Mouse (Mus musculus) lung, adult 2 months (tissue): ENCODE data around the gene Kifc5b.
A peak's percentile ranks its signal among the peaks of the same experiment; 100 is the strongest.
"Not testable (repeated sequence)": the region's sequence is repeated elsewhere in the genome, so short reads cannot be mapped to it uniquely, and the experiment has no call there.

Source experiments
- CTCF ChIP-seq: fragments of 200-500 bp; IDR thresholded peaks from 2 replicates; pipeline ENCODE4 v1.5.1; 2011; ENCODE audit warnings: mild to moderate bottlenecking, low read length, control low read depth; ENCODE audit not compliant: insufficient read depth
- POLR2A ChIP-seq: fragments of 200-500 bp; IDR thresholded peaks from 2 replicates; pipeline ENCODE4 v1.6.1; 2011; ENCODE audit warnings: low read depth, mild to moderate bottlenecking, control low read depth, low read length, borderline replicate concordance; ENCODE audit errors: extremely low read depth

GRCm38 (mm10) chr17:26931795-26932194, 14.9 kb downstream of the Kifc5b start:
- peak; percentile 66 for TF ChIP-seq CTCF
- not testable (repeated sequence) for TF ChIP-seq POLR2A
